ENCODE assay signal across 15 mouse cellular contexts in the genomic region with DNA sequence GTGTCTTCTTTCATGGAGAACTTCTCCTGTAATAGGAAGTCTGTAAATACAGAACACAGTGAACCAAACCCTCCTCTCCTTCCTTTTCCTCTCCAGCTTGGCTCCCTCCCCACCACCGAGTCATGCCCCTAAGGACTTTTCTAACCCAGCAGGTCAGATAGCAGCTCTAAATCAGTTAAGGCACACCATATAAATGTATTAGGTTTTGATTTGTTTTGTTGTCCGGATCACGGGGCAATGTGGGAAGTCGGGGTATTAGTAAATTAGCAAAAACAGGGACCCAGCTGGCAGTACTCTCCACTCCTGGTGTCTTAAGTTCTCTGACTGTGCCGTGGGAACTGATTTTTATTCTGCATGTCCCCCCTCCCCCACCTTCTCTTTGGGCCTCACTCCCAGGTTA. TPM values are rescaled to one million over a fixed set of nuclear protein-coding genes. Genes with fewer than 3 reads are reported as not detected.
DNase-seq lines count a peak whose midpoint lies in the region; ATAC-seq and TF ChIP-seq lines count a peak whose summit lies in the region.
"Had no signal": no experiment of that assay in that cellular context is flagged by ENCODE, and none has a peak within 500 bp of the region (broad histone marks: within the 10 kb centered on the region; RNA-seq: fewer than 3 reads in every experiment).

No protein-coding gene starts in this region.

- peaks cover 4% of the 10 kb centered on the region for H3K36me3 ChIP-seq in heart, adult 2 months (ENCODE audit: control insufficient read depth, insufficient read depth, low read length)
- H3K36me3 ChIP-seq: limb, embryonic 12.5 days; lung, embryonic 15.5 days; midbrain, embryonic 12.5 days had no signal

- no peak overlapping the region for H3K9ac ChIP-seq in heart, adult 2 months (ENCODE audit: low read depth, low read length)
- H3K9ac ChIP-seq: forebrain, embryonic 13.5 days; limb, embryonic 12.5 days; lung, embryonic 15.5 days; midbrain, embryonic 12.5 days had no signal

- intact Hi-C loops in heart, adult 2 months (cut with DNase I) = loop anchor here (2.0 kb wide), 1 partner anchor 15 kb away; the partner anchor contains the start of gene Tes
- intact Hi-C loops in heart, postnatal 25 days (cut with DNase I) = no loop called here

- whole genome bisulfite sequencing in heart, adult 2 months = 45% methylated on average over 5 of the region's 5 CpGs

- ATAC-seq in megakaryocyte progenitor cell, adult 5-6 weeks (replicated peaks; ENCODE audit: poor library complexity) = no peak
- ATAC-seq: forebrain, embryonic 13.5 days; hindbrain, embryonic 16.5 days had no signal

- no peak for TF ChIP-seq POLR2A in heart, adult 2 months (IDR thresholded peaks at IDR 0.05; ENCODE audit: insufficient read depth, low read depth, low read length)
- TF ChIP-seq POLR2A in embryonic fibroblast, embryonic 13.5 days (IDR thresholded peaks at IDR 0.05; ENCODE audit: low read depth, low read length) = no peak

- H3K4me1 ChIP-seq in heart, adult 2 months (ENCODE audit: control insufficient read depth, insufficient read depth, low read length) = peaks cover 5% of the 10 kb centered on the region
- H3K4me1 ChIP-seq in embryonic fibroblast, embryonic 13.5 days (ENCODE audit: control insufficient read depth, insufficient read depth, low read length) = peaks cover 20% of the 10 kb centered on the region

- no peaks in the 10 kb centered on the region for H3K79me2 ChIP-seq in heart, adult 2 months (replicated peaks; ENCODE audit: control insufficient read depth, insufficient read depth, low read length)

- 0 out of 2 replicates have a peak, but pooled peaks have one; percentile 37 for TF ChIP-seq EP300 in heart, adult 2 months (IDR thresholded peaks at IDR 0.05; ENCODE audit: insufficient read depth, low read depth, low read length)

- no peak overlapping the region for H3K4me3 ChIP-seq in heart, adult 2 months
- H3K4me3 ChIP-seq in embryonic fibroblast, embryonic 13.5 days (ENCODE audit: insufficient read depth, low read length) = no peak overlapping the region
- H3K4me3 ChIP-seq: forebrain, embryonic 13.5 days; limb, embryonic 12.5 days; lung, embryonic 15.5 days; midbrain, embryonic 12.5 days had no signal

- H3K27ac ChIP-seq in heart, adult 2 months = no peak overlapping the region; the same call in 1 of the 2 replicates
- H3K27ac ChIP-seq in embryonic fibroblast, embryonic 13.5 days (ENCODE audit: insufficient read depth, low read length) = peak overlapping the region; percentile 38; the same call in 1 of the 2 replicates
- H3K27ac ChIP-seq: forebrain, embryonic 13.5 days; limb, embryonic 12.5 days; lung, embryonic 15.5 days; midbrain, embryonic 12.5 days had no signal

- H3K27me3 ChIP-seq in heart, adult 2 months (ENCODE audit: control insufficient read depth, insufficient read depth, low read length) = peaks cover 1% of the 10 kb centered on the region; the same call in 1 of the 2 replicates
- H3K27me3 ChIP-seq: limb, embryonic 12.5 days; lung, embryonic 15.5 days; midbrain, embryonic 12.5 days had no signal

- peak in 1 of 2 experiments; percentile 25 for DNase-seq in heart, adult 2 months
- DNase-seq in heart, postnatal 25 days (ENCODE audit: low spot score) = no peak
- DNase-seq in kidney, adult 9 months = peak; percentile 42
- peak; percentile 24 for DNase-seq in skeletal muscle tissue, adult 2 months (ENCODE audit: low read depth, low spot score)
- DNase-seq in thymus, adult 18-20 months = no peak
- DNase-seq: cerebellum, adult 2 months; retina, postnatal 1 day; thymus, postnatal 36 days had no signal

- no peak for TF ChIP-seq CTCF in heart, adult 2 months (IDR thresholded peaks at IDR 0.05)
- no peak for TF ChIP-seq CTCF in embryonic fibroblast, embryonic 13.5 days (IDR thresholded peaks at IDR 0.05; ENCODE audit: borderline replicate concordance, insufficient read depth, low read length)

RNA-seq across cellular contexts. Expression of gene Tes, which starts 14.4 kb away (rescaled TPM):
- total RNA-seq in heart, adult 2 months (2021) = 1 to 10 TPM; 2.3 to 4.0 TPM
- 3.3 and 3.9 TPM in 2 replicates for polyA plus RNA-seq in heart, adult 2 months (2012; rRNA removed)
- total RNA-seq in heart, postnatal 25 days (2021) = 1 to 10 TPM; 3.0 to 3.5 TPM
- 94.4 and 136 TPM in 2 replicates for polyA plus RNA-seq in embryonic fibroblast, embryonic 13.5 days (2011; ENCODE audit: insufficient read length, low read depth, missing spikeins)
- 33.8 and 39.7 TPM in 2 replicates for total RNA-seq in megakaryocyte progenitor cell, adult 5-6 weeks (2015)
- 41.6 and 46.1 TPM in 2 replicates for total RNA-seq in megakaryocyte progenitor cell, adult 5-6 weeks (2017)

Comparison
In these comparisons a context has a peak if more than half of its experiments do, and no peak if none do; other contexts are left out.
1. DNase-seq: peak in kidney, adult 9 months (single experiment) and skeletal muscle tissue, adult 2 months (single experiment); none in heart, postnatal 25 days (single experiment) and thymus, adult 18-20 months (0 of 2).
2. RNA of gene Tes, which starts 14.4 kb away (total RNA-seq): 33.8 to 46.1 TPM in megakaryocyte progenitor cell, adult 5-6 weeks; 2.3 to 4.0 TPM in heart, adult 2 months and 3.0 to 3.5 TPM in heart, postnatal 25 days; every median in the first group is over 4 times any median in the second.